Mouse (Mus musculus): ENCODE results near the gene Wnt5b. TPM values are rescaled to one million over a fixed set of nuclear protein-coding genes. Genes with fewer than 3 reads are reported as not detected.

The Wnt5b gene
- polyA plus RNA-seq, 1 experiment from 2014 or later, result 3.2 TPM

Other genes starting within 250 kb of the Wnt5b start
- not detected in 2 replicates for gene Lrtm2, start 213.6 kb downstream of the Wnt5b start, polyA plus RNA-seq (2014; fragmentation: Nextera tagmentation; extraction: Ambion mirVana)
- gene Adipor2, start 126.6 kb downstream of the Wnt5b start, polyA plus RNA-seq (2014; fragmentation: Nextera tagmentation; extraction: Ambion mirVana), result 15.8 and 16.5 TPM in 2 replicates
- 6.7 and 6.9 TPM in 2 replicates for gene Fbxl14, start 64.7 kb downstream of the Wnt5b start, polyA plus RNA-seq (2014; fragmentation: Nextera tagmentation; extraction: Ambion mirVana)